Mouse (Mus musculus) splenic B cell, adult 2 months (primary cell): ENCODE measurements at regions not wholly inside any gene's neighbourhood (a gene's known extent, or its start where the extent isn't known, plus 50 kb on each side); places are given as distances from the start of the nearest gene placed in this dataset.

Experiments
- DNase-seq: peaks from one replicate; pipeline ENCODE4 v3.0.0-alpha.2; 2011; ENCODE audit warnings: low read depth, low spot score
- H3K27me3 ChIP-seq: 2 replicates; pipeline ENCODE4 v1.6.1; 2012; ENCODE audit warnings: mild to moderate bottlenecking, low read length, moderate library complexity, mixed read lengths; ENCODE audit not compliant: control insufficient read depth, poor library complexity, insufficient read depth, severe bottlenecking
- H3K36me3 ChIP-seq: 2 replicates; pipeline ENCODE4 v1.6.1; 2012; ENCODE audit warnings: mild to moderate bottlenecking, low read length, moderate library complexity, mixed read lengths; ENCODE audit not compliant: control insufficient read depth, poor library complexity, insufficient read depth, severe bottlenecking

- H3K36me3 ChIP-seq = no peaks in the 10 kb centered on the region
- H3K27me3 ChIP-seq = no peaks in the 10 kb centered on the region
- DNase-seq = no peak
Observed at GRCm38 (mm10) chr9:50395543-50395942, 50.8 kb upstream of the Rpl10-ps3 start.

- no peak for DNase-seq
- H3K36me3 ChIP-seq = no peaks in the 10 kb centered on the region
Observed at GRCm38 (mm10) chr9:50396051-50396450, 51.3 kb upstream of the Rpl10-ps3 start.

GRCm38 (mm10) chr9:50408396-50408795 is 63.6 kb upstream of the Rpl10-ps3 start:
- no peaks in the 10 kb centered on the region for H3K27me3 ChIP-seq
- no peaks in the 10 kb centered on the region for H3K36me3 ChIP-seq

More at GRCm38 (mm10) chr9:50396051-50396450, 51.3 kb upstream of the Rpl10-ps3 start:
- no peaks in the 10 kb centered on the region for H3K27me3 ChIP-seq

GRCm38 (mm10) chr9:50408845-50409244 is 64.1 kb upstream of the Rpl10-ps3 start:
- no peak for DNase-seq
- Histone ChIP-seq H3K36me3 (no peaks in the 10 kb centered on the region), H3K27me3 (no peaks in the 10 kb centered on the region)

More at GRCm38 (mm10) chr9:50408396-50408795, 63.6 kb upstream of the Rpl10-ps3 start:
- no peak for DNase-seq

- Histone ChIP-seq H3K27me3 (no peaks in the 10 kb centered on the region), H3K36me3 (no peaks in the 10 kb centered on the region)
- DNase-seq = no peak
Observed at GRCm38 (mm10) chr9:50412986-50413385, 68.2 kb upstream of the Rpl10-ps3 start.

GRCm38 (mm10) chr9:50413514-50414335 is 69.0 kb upstream of the Rpl10-ps3 start:
- DNase-seq = no peak
- H3K36me3 ChIP-seq = no peaks in the 10 kb centered on the region
- H3K27me3 ChIP-seq = no peaks in the 10 kb centered on the region

- Histone ChIP-seq H3K36me3 (no peaks in the 10 kb centered on the region), H3K27me3 (no peaks in the 10 kb centered on the region)
- DNase-seq = no peak
Observed at GRCm38 (mm10) chr9:50414796-50415340, 70.1 kb upstream of the Rpl10-ps3 start.

GRCm38 (mm10) chr9:50416677-50417076 is 71.9 kb upstream of the Rpl10-ps3 start:
- Histone ChIP-seq H3K27me3 (no peaks in the 10 kb centered on the region), H3K36me3 (no peaks in the 10 kb centered on the region)
- no peak for DNase-seq

GRCm38 (mm10) chr9:50421061-50421460 is 73.3 kb upstream of the Plet1 start:
- Histone ChIP-seq H3K36me3 (no peaks in the 10 kb centered on the region), H3K27me3 (no peaks in the 10 kb centered on the region)
- peak; percentile 19 for DNase-seq

- H3K27me3 ChIP-seq = no peaks in the 10 kb centered on the region
- no peak for DNase-seq
- H3K36me3 ChIP-seq = no peaks in the 10 kb centered on the region
Observed at GRCm38 (mm10) chr9:50421572-50422285, 72.6 kb upstream of the Plet1 start.

- peak; percentile 4 for DNase-seq
- H3K36me3 ChIP-seq = no peaks in the 10 kb centered on the region
- H3K27me3 ChIP-seq = no peaks in the 10 kb centered on the region; the same call in 1 of the 2 replicates
Observed at GRCm38 (mm10) chr9:50425866-50426495, 68.3 kb upstream of the Plet1 start.

GRCm38 (mm10) chr9:50430147-50430546 is 64.2 kb upstream of the Plet1 start:
- Histone ChIP-seq H3K27me3 (no peaks in the 10 kb centered on the region; the same call in 1 of the 2 replicates), H3K36me3 (no peaks in the 10 kb centered on the region)
- no peak for DNase-seq

GRCm38 (mm10) chr9:50433525-50433924 is 60.8 kb upstream of the Plet1 start:
- DNase-seq = no peak
- Histone ChIP-seq H3K27me3 (no peaks in the 10 kb centered on the region), H3K36me3 (no peaks in the 10 kb centered on the region)

- DNase-seq = no peak
- no peaks in the 10 kb centered on the region for H3K27me3 ChIP-seq
- no peaks in the 10 kb centered on the region for H3K36me3 ChIP-seq
Observed at GRCm38 (mm10) chr9:50433978-50434377, 60.3 kb upstream of the Plet1 start.
